In the genomic region with DNA sequence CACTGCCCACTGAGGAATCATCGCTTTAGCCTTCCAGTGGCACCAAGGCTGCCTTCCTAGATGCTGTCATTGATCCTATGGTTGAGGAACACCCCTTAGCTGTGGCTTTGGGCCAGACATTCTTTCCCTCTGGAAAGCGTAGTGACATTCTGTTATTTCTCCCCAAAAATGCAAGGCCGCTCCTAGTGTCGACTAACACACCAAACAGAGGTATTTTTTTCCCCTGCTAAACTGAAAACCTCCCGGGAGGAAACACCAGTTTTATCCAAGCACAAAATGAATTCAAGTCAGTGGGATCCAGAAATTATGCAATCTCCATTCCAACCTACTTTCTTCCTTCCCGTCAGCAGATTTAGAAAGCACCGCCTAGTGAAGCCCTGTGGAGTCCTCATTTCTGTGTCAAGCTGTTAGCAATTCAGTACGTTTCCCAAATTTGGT, we compare ENCODE assay signal across 8 mouse cellular contexts.
DNase-seq lines count a peak whose midpoint lies in the region; ATAC-seq and TF ChIP-seq lines count a peak whose summit lies in the region.

No protein-coding gene starts in this region.

- H3K4me3 ChIP-seq in intestine, postnatal 0 days (ENCODE audit: low read depth, low read length) = no peak overlapping the region
- no peak overlapping the region for H3K4me3 ChIP-seq in midbrain, embryonic 11.5 days (ENCODE audit: low read depth, low read length)

- H3K4me1 ChIP-seq in intestine, postnatal 0 days (replicated peaks; ENCODE audit: control insufficient read depth, insufficient read depth, low read length) = no peaks in the 10 kb centered on the region
- H3K4me1 ChIP-seq in midbrain, embryonic 11.5 days (ENCODE audit: control insufficient read depth, insufficient read depth, low read length) = no peaks in the 10 kb centered on the region

- no peaks in the 10 kb centered on the region for H3K36me3 ChIP-seq in intestine, postnatal 0 days (ENCODE audit: control insufficient read depth, insufficient read depth)
- H3K36me3 ChIP-seq in midbrain, embryonic 11.5 days (ENCODE audit: control insufficient read depth, insufficient read depth, low read length) = no peaks in the 10 kb centered on the region

- H3K27me3 ChIP-seq in intestine, postnatal 0 days (replicated peaks; ENCODE audit: control insufficient read depth, insufficient read depth, low read length) = no peaks in the 10 kb centered on the region
- H3K27me3 ChIP-seq in midbrain, embryonic 11.5 days (ENCODE audit: control insufficient read depth, insufficient read depth, low read length) = no peaks in the 10 kb centered on the region

- DNase-seq in cerebellum, adult 18-20 months = peak; percentile 3 to 7
- no peak for DNase-seq in cerebellum, adult 11-12 months
- peak; percentile 34 for DNase-seq in 3T3-L1 (ENCODE audit: low read depth, low spot score)
- peak; percentile 39 to 75 for DNase-seq in frontal cortex, adult 2 months (ENCODE audit: extremely low spot score in 1 of 2, low spot score in 1 of 2)
- peak; percentile 45 to 47 for DNase-seq in left cerebral cortex, postnatal 10 days (ENCODE audit: extremely low spot score in 1 of 2, low spot score in 2 of 2)
- no peak for DNase-seq in ovary, adult 18-20 months (ENCODE audit: low spot score)
- DNase-seq in midbrain, embryonic 11.5 days (ENCODE audit: low spot score, missing footprints) = no peak

- no peak for ATAC-seq in intestine, postnatal 0 days
- no peak for ATAC-seq in midbrain, embryonic 11.5 days (ENCODE audit: low FRiP score)

- no peak overlapping the region for H3K27ac ChIP-seq in intestine, postnatal 0 days (ENCODE audit: low read depth, low read length)
- H3K27ac ChIP-seq in midbrain, embryonic 11.5 days (ENCODE audit: low read depth, low read length) = no peak overlapping the region

- no peak for TF ChIP-seq CTCF in intestine, postnatal 0 days (IDR thresholded peaks at IDR 0.05; ENCODE audit: low read depth)

- intact Hi-C loops in left cerebral cortex, postnatal 10 days (cut with DNase I) = no loop called here

- 75% methylated on average over 8 of the region's 8 CpGs for WGBS in intestine, postnatal 0 days
- 87% methylated on average over 8 of the region's 8 CpGs for WGBS in midbrain, embryonic 11.5 days

- H3K9ac ChIP-seq in intestine, postnatal 0 days (ENCODE audit: low read depth, low read length) = no peak overlapping the region
- H3K9ac ChIP-seq in midbrain, embryonic 11.5 days (ENCODE audit: low read length) = no peak overlapping the region

- no peaks in the 10 kb centered on the region for H3K9me3 ChIP-seq in intestine, postnatal 0 days (ENCODE audit: control insufficient read depth)
- no peaks in the 10 kb centered on the region for H3K9me3 ChIP-seq in midbrain, embryonic 11.5 days (ENCODE audit: control insufficient read depth, low read length)

- H3K4me2 ChIP-seq in intestine, postnatal 0 days (replicated peaks; ENCODE audit: low read depth) = no peak overlapping the region
- H3K4me2 ChIP-seq in midbrain, embryonic 11.5 days = no peak overlapping the region

Comparison
In these comparisons a context has a peak if more than half of its experiments do, and no peak if none do; other contexts are left out.
1. DNase-seq: peak in cerebellum, adult 18-20 months (2 of 2), 3T3-L1 (single experiment), frontal cortex, adult 2 months (2 of 2) and left cerebral cortex, postnatal 10 days (2 of 2); none in cerebellum, adult 11-12 months (single experiment), ovary, adult 18-20 months (single experiment) and midbrain, embryonic 11.5 days (single experiment).